Mouse (Mus musculus) monocyte, adult 2 months (primary cell): ENCODE measurements around the gene Clta.
"Not testable (repeated sequence)": the region's sequence is repeated elsewhere in the genome, so short reads cannot be mapped to it uniquely, and the experiment has no call there.

ENCODE experiments used
- DNase-seq, 2 experiments: peaks; one replicate each; pipeline ENCODE4 v3.0.0; 2022; ENCODE audit warnings: low spot score in 2 of 2, low read depth in 1 of 2

The Clta gene

GRCm38 (mm10) chr4:44022766-44023165 is 18.5 kb downstream of the Clta start:
- DNase-seq = no peak

GRCm38 (mm10) chr4:44023681-44024080 is 19.4 kb downstream of the Clta start:
- no peak for DNase-seq

- DNase-seq = no peak
These were observed 20.0 kb downstream of the Clta start for GRCm38 (mm10) chr4:44024241-44024640.

GRCm38 (mm10) chr4:44025570-44025969 is 21.3 kb downstream of the Clta start:
- DNase-seq = no peak

- DNase-seq = no peak
These were observed 24.3 kb downstream of the Clta start for GRCm38 (mm10) chr4:44028303-44029135.

- DNase-seq = no peak
These were observed 25.4 kb downstream of the Clta start for GRCm38 (mm10) chr4:44029661-44030066.

- no peak for DNase-seq
These were observed 27.3 kb downstream of the Clta start for GRCm38 (mm10) chr4:44031521-44031920.

- no peak for DNase-seq
These were observed 32.2 kb downstream of the Clta start for GRCm38 (mm10) chr4:44036455-44036854.

GRCm38 (mm10) chr4:44040802-44041201 is 36.5 kb downstream of the Clta start:
- no peak for DNase-seq

- DNase-seq = no peak
These were observed 38.2 kb downstream of the Clta start for GRCm38 (mm10) chr4:44042429-44042828.

- DNase-seq = not testable (repeated sequence)
These were observed 38.9 kb downstream of the Clta start for GRCm38 (mm10) chr4:44043182-44043581.

- DNase-seq = no peak
These were observed 40.6 kb downstream of the Clta start for GRCm38 (mm10) chr4:44044685-44045356.

- no peak for DNase-seq
These were observed 41.8 kb downstream of the Clta start for GRCm38 (mm10) chr4:44046066-44046465.

GRCm38 (mm10) chr4:44049812-44050211 is 45.6 kb downstream of the Clta start:
- no peak for DNase-seq

GRCm38 (mm10) chr4:44059674-44060073 is 55.4 kb downstream of the Clta start:
- DNase-seq = no peak

GRCm38 (mm10) chr4:44062062-44062461 is 57.8 kb downstream of the Clta start:
- no peak for DNase-seq

GRCm38 (mm10) chr4:44062816-44063215 is 58.6 kb downstream of the Clta start:
- no peak for DNase-seq

GRCm38 (mm10) chr4:44065355-44066025 is 61.2 kb downstream of the Clta start:
- DNase-seq = peak; percentile 55 to 77

GRCm38 (mm10) chr4:44066891-44067290 is 62.6 kb downstream of the Clta start:
- DNase-seq = no peak

- no peak for DNase-seq
These were observed 64.5 kb downstream of the Clta start for GRCm38 (mm10) chr4:44068736-44069135.

GRCm38 (mm10) chr4:44069411-44069810 is 65.2 kb downstream of the Clta start:
- DNase-seq = no peak

GRCm38 (mm10) chr4:44070641-44071040 is 66.4 kb downstream of the Clta start:
- DNase-seq = no peak
